Comparison of ENCODE assay signal across 17 mouse cellular contexts in the genomic region with DNA sequence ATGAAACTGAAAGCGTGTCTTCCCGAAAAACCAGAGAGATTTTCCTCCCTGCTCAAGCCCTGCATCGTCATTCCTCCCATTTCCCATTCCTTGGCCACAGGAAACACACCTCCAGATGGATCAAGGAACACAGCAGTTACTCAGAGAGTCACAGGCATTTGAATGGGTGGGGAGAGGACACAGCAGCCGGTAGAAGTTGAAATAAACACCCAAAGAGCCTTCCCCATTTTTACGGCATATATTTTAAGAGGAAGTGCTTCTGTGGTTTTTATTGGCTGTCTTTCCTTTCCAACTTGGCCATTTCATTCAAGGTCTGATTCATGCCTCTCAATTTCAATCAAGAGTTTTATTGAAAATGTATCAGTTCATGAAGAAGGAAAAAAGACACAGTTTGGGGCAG. TPM values are rescaled to one million over a fixed set of nuclear protein-coding genes. Genes with fewer than 3 reads are reported as not detected.
DNase-seq lines count a peak whose midpoint lies in the region; ATAC-seq and TF ChIP-seq lines count a peak whose summit lies in the region.
"Had no signal": no experiment of that assay in that cellular context is flagged by ENCODE, and none has a peak within 500 bp of the region (broad histone marks: within the 10 kb centered on the region; RNA-seq: fewer than 3 reads in every experiment).

No protein-coding gene starts in this region.

- peak; percentile 89 for ATAC-seq in megakaryocyte, adult 5-6 weeks (ENCODE audit: poor library complexity, severe bottlenecking)
- ATAC-seq in midbrain, embryonic 16.5 days, result no peak
- ATAC-seq: forebrain, embryonic 16.5 days; hindbrain, embryonic 16.5 days had no signal

- no peak for TF ChIP-seq CTCF in bone marrow macrophage, adult 2 months (IDR thresholded peaks at IDR 0.05; ENCODE audit: low read depth, low read length)

- no peaks in the 10 kb centered on the region for H3K36me3 ChIP-seq in midbrain, embryonic 16.5 days (ENCODE audit: control insufficient read depth, insufficient read depth, low read length)

- H3K4me2 ChIP-seq in midbrain, embryonic 16.5 days (ENCODE audit: low read length), result no peak overlapping the region
- H3K4me2 ChIP-seq: midbrain, embryonic 11.5 days had no signal

- H3K9ac ChIP-seq in midbrain, embryonic 16.5 days (ENCODE audit: low read depth, low read length), result no peak overlapping the region
- H3K9ac ChIP-seq: liver, embryonic 14.5 days had no signal

- H3K4me1 ChIP-seq in bone marrow macrophage, adult 2 months (ENCODE audit: control insufficient read depth, insufficient read depth, low read length), result peaks cover 18% of the 10 kb centered on the region
- H3K4me1 ChIP-seq in midbrain, embryonic 16.5 days (ENCODE audit: control insufficient read depth, insufficient read depth, low read length), result no peaks in the 10 kb centered on the region

- TF ChIP-seq POLR2A in bone marrow macrophage, adult 2 months (IDR thresholded peaks at IDR 0.05; ENCODE audit: borderline replicate concordance, low read depth, low read length), result no peak

- H3K9me3 ChIP-seq in midbrain, embryonic 16.5 days (replicated peaks; ENCODE audit: control insufficient read depth, low read length, poor library complexity, severe bottlenecking), result no peaks in the 10 kb centered on the region

- DNase-seq in lung, postnatal 25 days (ENCODE audit: low spot score), result peak; percentile 24
- no peak for DNase-seq in lung, postnatal 36 days
- DNase-seq in layer of hippocampus, postnatal 25 days (ENCODE audit: extremely low spot score in 1 of 2, low spot score in 1 of 2), result no peak
- DNase-seq in embryo, embryonic 10.5 days (ENCODE audit: low spot score), result no peak
- DNase-seq: cerebellum, adult 8-10 months; heart, postnatal 14 days; kidney, adult 11 months; kidney, postnatal 10 days; right cerebral cortex, postnatal 25 days; thymus, adult 2 months had no signal

- 83% methylated on average over 5 of the region's 5 CpGs for WGBS in midbrain, embryonic 16.5 days

- no peaks in the 10 kb centered on the region for H3K27me3 ChIP-seq in midbrain, embryonic 16.5 days (ENCODE audit: control insufficient read depth, insufficient read depth, low read depth, low read length)

- peak overlapping the region; percentile 45 for H3K27ac ChIP-seq in bone marrow macrophage, adult 2 months (ENCODE audit: insufficient read depth, low read depth, low read length)
- no peak overlapping the region for H3K27ac ChIP-seq in midbrain, embryonic 16.5 days (ENCODE audit: low read length)
- H3K27ac ChIP-seq: liver, embryonic 14.5 days had no signal

- H3K4me3 ChIP-seq in bone marrow macrophage, adult 2 months (ENCODE audit: insufficient read depth, low read length), result peak overlapping the region; percentile 60
- no peak overlapping the region for H3K4me3 ChIP-seq in midbrain, embryonic 16.5 days (ENCODE audit: low read depth, low read length)

RNA-seq across cellular contexts. Expression of gene Hhex, which starts 13.6 kb away (rescaled TPM):
- 62.3 and 71.5 TPM in 2 replicates for polyA plus RNA-seq in bone marrow macrophage, adult 2 months (2012; ENCODE audit: insufficient read depth, insufficient read length, missing spikeins)
- total RNA-seq in megakaryocyte, adult 5-6 weeks (2015), result 113 and 118 TPM in 2 replicates
- 26.5 and 34.9 TPM in 2 replicates for total RNA-seq in megakaryocyte, adult 5-6 weeks (2017)
- polyA plus RNA-seq in midbrain, embryonic 16.5 days (2015; fragmentation: Nextera tagmentation; extraction: Ambion mirVana), result 4.6 TPM in 2 replicates
- total RNA-seq in layer of hippocampus, postnatal 25 days (2021), result 1 to 10 TPM; 2.3 to 2.4 TPM

Comparison
In these comparisons a context has a peak if more than half of its experiments do, and no peak if none do; other contexts are left out.
1. RNA of gene Hhex, which starts 13.6 kb away (total RNA-seq): 26.5 to 118 TPM in megakaryocyte, adult 5-6 weeks; 2.3 to 2.4 TPM in layer of hippocampus, postnatal 25 days; every median in the first group is over 4 times any median in the second.